Mouse (Mus musculus) embryo, embryonic 11.5 days (tissue): ENCODE results near the gene Slc24a2.
A peak's percentile ranks its signal among the peaks of the same experiment; 100 is the strongest.

Source experiments
- DNase-seq: peaks from one replicate; pipeline ENCODE4 v3.0.0-alpha.2; 2012; ENCODE audit warnings: low read depth, low spot score

Gene Slc24a2

DNA sequence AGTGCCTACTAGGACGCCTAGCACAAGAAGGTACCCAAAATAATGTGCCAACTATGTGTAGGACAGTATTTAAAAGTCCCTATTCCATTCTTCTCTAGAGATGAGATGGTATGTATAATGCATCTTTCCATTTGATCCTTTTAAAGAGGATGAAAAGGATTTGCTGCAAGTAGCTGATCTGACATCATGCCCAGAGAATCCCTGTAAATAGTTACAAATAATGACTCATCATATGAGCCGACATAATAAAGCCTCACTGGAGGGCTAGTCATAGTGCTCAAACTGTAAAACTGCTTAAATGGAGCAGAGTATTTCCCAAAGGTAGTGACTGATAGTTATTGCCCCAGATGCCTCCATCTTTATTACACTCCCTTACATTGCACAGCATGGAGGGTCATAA lies 183.1 kb downstream of the Slc24a2 start:
- no peak for DNase-seq

DNA sequence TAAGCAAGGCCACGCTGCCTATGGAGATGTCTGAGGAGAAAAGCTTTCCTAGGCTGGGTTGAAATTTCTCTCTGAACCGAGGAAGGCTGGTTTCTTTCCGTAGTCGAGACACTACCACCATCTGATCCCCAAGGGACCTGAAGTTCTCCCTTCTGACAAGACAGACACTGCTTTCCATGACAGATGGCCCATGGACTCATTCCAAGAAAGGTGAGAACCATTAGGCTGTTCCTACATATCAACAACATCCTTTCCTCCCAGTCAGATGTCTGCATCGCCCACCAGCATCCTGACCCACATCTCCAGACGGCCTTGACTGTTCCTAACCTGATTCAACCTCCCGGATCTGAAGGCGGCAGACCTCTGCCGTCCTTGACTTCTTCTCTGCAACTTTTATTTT lies 187.0 kb downstream of the Slc24a2 start:
- DNase-seq, result no peak

DNA sequence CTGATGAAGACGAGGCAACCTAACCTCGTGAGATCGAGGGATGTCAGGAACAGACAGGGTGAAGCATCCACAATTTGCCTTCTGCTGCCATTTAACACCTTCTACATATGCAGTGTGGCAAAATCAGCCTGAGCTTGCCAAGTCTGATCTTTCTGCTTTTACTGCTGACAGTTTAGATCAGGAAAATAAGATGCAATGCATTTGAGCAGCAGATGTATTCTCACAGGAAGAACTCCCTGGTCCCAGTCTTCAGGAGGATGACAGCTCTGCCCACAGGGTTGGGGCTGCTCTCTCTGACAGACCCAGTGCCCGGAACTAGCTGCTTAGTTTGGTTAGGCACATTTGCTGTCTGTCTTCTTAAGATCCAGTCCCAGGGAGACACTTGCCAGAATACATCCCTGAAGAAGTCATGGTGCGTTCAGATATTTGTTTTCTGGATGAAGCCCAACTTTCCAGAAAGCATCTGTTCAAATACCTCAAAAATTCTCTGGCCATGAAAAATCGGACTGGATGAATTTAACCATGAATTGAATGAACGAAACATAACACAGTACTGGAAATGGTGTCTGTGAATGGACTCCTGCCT lies 188.8 kb downstream of the Slc24a2 start:
- DNase-seq, result no peak

DNA sequence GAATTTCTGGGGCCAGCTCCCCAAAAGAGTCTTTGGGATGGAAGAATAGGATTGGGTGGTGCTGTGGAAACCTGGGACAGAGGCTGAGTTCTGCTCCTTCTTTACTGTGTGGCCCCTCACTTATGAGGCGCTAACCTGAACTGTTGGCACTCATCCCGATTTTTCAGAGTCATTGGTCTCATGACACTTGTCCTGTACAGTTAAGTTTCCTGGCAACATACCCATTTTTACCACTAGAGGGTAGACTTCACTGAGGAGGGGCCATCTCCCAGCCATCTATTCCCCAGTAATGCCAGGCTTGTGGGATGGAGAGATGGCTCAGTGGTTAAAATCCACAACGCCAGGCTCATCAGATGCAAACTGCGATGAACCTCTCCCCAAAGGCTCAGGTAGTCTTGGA lies 192.7 kb downstream of the Slc24a2 start:
- DNase-seq, result no peak

DNA sequence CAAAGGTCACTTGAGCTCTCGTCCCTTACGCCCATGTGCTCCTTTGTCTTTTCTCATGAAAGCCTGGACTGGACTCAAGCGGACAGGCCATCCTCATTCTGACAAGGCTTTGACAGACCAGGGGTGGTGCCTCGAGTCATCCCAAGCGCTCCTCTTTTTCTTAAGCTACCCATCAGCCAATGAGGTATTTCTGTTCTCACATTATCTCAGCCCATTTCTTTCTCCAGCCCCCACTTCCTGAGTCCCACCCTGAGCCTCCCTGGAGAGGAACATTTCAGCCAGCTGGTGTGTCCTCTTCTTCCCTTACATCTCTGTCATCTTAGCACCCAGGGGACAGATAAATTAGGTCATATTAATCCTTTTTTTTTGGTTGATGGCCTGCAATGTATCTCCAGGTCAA lies 193.8 kb downstream of the Slc24a2 start:
- no peak for DNase-seq

DNA sequence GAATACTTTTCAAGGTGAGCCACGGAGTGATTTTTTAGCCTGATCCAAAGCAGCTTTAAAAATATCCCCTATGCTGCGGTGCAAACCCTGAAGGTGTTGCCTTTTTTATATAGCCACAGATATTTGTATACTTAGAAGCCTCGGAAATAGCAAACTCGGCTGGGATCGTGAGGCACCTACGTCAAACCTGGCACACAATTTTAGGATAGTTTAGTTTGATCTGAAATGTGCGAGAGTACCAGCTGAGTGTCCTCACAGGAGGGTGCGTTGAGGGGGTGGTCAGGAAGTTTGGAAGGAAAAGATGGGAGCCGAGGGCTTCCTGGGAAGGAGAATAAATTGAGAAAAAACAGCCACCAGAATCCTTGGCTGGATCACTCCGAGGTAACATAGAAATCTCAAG lies 194.6 kb downstream of the Slc24a2 start:
- DNase-seq, result no peak

DNA sequence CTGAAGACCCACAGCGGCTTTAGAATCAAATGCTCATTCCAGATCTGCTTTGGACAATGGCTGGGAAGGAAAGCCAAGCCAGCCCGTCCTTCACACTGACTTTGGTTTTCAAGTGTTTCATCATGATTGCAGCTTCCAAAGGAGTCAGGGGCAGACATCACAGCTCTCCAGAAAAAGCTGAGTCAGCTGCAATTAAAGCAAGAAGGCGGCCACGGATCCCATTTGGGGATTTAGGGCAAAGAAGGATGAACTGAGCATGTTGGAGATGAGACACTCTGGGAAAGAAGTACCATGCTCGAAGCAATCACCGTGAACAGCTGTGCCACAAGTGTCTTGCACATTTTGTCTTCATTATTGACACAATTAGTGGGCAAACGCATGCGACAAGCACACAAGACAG lies 197.6 kb downstream of the Slc24a2 start:
- no peak for DNase-seq

DNA sequence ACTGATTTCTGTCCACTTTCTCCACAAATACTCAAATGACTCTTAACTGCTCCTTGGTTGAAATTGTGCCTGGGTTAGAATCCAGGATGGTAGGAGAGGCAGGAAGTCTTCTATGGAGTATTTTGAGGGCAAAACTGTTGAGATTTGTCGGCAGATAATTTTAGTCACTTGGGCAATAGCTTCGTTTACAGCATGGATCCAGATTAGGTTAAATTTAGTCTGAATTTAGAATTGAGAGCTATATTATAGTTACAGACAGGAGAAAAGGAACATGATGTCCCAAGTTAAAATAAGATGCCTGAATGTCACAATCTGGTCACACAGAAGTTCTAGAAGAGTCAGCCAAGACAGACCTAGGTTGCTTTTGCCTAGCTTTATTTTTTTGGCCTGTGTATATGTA lies 199.2 kb downstream of the Slc24a2 start:
- DNase-seq, result no peak

DNA sequence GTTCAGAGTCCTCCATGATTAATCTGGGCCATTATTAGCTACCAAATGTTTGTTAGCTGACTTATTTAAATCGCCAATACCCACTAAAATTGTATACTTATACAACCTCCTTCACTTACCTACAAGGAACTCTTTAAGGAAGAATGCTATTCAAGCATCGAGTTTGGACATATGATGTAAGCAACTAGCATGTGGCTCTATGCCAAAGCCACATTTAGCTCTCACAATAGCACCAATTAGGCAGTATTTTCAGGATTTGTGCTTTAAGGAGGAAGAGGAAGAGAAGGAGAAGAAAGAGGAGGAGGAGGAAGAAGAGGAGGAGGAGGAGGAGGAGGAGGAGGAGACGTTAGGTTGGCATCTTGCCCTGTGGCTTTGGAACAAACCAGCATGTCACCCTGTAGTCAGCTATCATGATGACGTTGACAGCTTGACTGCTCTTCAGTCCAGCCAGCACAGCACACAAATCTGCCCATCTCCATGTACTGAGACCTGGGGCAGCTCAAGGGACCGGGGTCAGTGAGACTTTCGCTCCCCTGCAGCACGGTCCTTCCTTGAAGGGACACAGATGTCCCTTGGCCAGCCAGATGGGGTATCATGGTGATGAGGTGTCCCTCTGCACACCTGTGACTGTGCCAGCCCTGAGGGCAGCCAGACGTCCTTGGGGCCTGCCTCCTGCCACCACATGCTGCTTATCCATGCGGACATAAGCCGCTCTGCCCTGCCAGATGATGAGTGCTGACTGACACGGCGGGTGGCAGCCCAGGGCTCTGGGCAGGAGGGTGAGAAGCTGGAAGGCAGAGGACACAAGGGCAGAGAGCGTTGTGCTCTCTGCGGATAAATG lies 203.7 kb downstream of the Slc24a2 start:
- DNase-seq, result no peak

DNA sequence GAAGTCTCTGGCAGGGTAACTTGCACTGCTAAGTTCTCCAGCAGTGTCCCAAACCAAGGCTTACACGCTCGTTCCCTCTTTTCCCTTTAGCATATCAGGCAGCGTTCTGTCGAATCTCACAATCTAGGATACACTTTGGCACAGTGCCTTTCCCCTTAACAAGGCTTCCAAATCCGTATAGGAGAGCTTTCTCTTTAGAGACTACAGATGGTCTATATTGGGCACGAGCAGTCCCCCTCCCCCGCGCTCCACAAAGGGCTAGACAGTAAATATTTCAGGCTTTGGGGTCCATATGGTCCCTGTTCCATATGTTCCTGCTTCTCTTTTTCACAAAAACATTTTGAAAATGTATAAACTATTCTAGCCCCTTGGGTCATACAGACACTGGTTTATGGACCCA lies 205.7 kb downstream of the Slc24a2 start:
- no peak for DNase-seq

DNA sequence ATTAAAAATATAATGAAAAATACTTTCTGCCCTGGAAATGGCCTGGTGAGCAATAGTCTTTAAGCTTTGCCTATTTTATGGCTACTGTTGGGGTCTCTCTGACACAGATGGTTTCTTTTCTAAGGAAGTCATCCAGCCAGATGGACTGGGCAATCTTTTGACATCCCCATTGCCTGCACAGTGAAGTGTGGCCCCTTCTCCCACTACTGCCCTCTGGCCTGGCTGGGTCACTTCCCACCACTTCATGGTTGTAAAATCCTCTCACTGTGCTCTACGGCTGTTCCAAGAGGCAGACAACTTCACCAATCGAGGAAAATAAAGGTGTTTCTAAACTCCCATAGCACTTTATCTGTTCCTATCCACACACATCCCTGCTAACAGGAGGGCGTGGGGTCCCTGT lies 208.7 kb downstream of the Slc24a2 start:
- no peak for DNase-seq

DNA sequence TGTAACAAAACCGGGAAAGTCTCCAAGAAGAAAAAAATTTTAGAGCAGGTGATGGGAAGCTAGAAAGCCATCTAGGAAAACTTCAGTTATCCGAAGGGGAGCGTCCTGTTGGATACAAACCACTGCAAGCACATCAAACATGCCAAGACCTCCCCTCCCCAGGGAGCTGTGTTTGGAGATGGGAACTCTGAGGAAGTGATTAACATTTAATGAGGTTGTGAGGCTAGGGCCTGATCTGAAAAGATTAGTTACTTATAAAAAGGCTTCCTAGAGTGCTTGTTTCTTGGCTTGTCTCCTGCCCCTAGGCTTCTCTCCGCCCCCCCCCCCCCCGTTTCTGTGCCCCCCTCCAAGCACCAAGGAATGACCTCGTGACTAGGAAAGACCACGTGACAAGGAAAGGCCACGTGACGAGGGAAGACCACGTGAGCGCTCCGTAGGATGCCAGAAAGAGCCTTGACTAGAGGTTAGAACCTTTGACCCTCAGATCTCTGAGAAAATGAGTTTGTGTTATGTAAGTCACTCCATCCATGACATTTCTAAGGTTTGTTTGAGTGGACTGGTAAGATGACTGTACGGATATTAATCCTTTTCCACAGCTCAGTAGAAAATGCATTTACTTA lies 210.7 kb downstream of the Slc24a2 start:
- no peak for DNase-seq

DNA sequence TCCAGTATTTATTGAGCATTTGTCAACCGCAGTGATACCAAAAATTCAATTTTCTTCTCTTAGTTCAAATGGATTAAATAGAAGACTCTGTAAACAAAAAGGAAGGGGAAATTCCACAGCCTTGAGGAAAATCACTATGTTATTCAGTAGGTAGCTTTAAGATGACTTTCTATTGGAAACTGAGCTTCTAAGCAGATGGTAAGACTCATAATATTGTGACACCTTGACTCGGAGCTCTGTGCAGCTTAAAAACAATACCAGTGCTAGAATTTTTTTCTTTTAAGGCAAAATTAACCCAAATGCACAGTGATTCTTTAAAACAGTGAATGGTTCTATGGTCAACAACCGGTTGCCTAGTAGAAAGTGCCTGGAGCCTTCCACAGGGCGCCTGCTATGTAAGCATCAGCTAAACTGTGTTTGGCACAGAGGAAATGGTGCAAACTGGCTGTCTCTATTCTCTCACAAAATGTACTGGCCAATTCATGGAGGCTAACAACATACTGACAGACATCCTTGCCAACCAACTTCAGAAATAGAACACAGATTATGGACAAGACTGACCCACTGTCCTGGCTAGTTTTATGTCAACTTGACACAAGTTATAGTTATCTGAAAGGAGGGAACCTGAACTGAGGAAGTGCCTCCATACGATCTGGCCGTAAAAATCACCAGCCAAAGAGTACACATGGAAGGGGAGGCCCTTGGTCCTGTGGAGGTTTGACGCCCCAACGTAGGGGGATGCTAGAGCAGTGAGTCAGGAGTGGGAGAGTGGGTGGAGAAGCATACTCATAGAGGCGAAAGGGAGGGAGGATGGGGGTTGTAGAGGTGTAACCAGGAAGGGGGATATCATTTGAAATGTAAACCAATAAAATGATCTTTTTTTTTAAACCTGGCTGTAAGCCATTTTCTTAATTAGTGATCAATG lies 211.9 kb downstream of the Slc24a2 start:
- DNase-seq, result no peak

DNA sequence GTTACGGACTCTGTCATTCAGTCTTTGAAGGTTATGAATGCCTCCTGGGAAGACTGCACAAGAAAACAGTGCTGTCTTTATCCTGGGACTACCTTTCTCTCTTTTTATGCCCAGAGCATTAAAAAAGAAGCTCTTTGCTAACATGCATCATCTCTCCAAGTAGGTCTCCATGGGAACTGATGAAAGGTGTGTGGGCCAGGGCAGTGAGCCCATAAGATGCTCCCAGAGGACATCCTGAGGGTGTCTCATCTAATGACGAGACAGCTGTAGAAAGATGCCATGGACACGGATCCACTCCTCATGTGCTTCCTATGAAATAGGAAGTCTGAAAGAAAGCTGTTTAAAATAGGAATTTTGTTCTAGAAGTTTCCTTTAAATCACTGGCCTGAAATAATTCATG lies 212.8 kb downstream of the Slc24a2 start:
- no peak for DNase-seq

DNA sequence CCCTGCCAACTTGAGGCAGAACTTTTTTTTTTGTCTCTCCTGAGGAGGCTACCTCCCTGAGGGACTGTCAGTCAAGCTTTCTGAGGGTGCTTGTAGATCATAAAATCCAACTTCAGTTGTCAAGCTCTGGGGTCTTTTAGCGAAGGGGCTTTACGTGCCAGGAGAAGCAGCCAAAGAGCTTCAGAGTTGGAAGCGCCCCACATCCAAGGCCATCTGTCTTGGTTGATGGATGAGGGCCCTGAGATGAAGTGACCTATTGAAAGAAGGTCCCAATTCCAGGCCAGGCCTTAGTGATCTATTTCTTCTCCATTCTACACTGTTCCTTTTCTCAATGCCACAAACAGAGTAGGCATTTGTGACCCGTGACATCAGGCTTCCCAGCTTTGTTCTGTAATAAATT lies 214.5 kb downstream of the Slc24a2 start:
- DNase-seq, result no peak

DNA sequence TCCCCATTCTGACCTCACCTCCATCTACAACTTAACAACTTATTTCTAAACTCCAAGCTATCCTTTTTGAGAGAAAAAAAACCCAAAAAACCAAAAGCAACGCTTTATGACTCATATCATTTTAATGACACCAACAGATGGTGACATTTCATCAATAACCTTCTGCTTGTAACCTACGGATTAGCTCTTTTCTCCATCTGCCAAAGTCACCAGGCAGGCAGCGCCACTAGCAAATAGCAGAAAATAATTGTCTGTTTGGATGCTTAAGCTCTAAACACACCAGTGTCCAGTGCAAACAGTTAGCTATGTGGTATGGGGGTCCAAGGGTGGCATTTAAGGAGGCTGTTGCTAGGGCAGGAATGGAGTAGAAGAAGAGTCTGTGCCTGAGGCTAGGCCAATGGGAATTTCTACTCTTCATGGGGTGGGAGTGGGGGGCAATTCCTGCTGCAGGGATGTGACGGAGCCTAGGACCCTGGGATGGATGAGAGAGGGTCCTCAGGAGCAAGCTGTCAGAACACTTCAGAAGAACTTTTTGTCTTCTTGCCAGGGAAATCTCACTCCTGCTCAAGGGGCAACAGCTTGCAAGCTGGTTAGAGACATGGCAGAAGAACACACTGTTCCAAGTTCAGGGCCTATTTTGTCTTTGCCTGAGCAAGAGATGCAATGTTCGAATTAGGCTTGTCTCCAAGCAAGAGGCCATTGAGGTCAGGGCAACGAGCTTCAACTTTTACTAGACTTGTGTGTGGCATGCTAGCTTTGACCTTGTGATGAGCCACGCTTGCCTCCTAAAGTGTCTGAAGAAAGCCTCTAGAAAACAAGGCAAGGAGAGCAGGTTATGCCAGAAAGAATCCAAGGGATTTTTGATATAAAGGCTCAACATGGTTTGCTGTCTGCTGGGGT lies 216.3 kb downstream of the Slc24a2 start:
- no peak for DNase-seq

DNA sequence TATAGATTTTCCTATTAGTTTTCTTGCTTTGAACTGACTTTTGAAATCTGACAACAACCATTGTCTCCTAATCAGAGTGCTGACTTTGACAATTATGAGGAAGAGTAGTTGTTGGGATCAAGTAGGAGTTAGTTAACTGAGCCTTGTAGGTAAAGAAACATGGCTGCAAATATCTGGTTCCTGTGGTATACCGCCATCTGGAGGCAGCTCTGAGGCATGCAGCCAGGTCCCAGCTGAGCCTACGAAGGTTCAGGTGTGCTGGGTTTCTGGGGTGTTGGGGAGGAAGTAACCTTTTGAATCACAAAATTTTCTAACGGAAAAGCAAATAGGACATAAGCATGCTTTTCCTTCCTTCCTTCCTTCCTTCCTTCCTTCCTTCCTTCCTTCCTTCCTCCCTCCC lies 237.8 kb downstream of the Slc24a2 start:
- DNase-seq, result no peak

DNA sequence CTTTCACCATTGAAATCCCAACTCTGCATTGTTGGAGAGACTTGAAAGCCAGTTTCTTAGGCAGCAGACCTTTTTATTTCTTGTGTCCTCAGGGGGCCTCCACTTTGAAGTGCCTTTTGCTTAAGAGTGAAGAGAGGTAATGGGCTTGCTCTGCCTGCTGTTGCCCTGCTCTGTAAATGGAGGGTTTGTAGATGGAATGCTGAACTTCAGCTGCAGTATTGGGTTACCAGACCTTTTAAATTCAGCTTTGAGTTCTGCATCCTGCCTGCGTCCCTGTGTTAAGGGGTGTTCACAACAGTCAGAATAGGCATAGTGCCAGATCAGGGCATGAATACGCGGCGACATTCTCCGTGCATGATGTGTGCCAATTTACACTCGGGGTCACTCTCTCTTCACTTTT lies 241.0 kb downstream of the Slc24a2 start:
- DNase-seq, result peak; percentile 14

DNA sequence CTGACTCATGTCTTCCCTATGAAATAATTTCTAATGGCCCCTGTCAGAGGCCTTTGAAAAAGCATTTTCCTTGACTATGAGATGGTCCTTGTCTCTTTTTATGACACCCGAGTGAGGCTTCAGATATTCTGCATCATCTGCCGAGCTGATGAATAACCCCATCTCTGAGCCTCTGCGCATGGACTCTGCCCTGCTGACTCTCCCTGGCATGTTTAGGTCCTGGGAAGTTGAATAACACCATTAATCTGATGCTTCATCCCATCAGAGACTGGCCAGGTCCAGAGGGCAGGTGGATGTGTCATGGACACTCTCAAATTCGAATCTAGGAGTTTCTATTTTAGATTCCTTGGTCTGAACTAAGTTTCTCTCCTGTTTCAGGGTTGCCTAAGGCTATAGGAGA lies 242.4 kb downstream of the Slc24a2 start:
- no peak for DNase-seq

DNA sequence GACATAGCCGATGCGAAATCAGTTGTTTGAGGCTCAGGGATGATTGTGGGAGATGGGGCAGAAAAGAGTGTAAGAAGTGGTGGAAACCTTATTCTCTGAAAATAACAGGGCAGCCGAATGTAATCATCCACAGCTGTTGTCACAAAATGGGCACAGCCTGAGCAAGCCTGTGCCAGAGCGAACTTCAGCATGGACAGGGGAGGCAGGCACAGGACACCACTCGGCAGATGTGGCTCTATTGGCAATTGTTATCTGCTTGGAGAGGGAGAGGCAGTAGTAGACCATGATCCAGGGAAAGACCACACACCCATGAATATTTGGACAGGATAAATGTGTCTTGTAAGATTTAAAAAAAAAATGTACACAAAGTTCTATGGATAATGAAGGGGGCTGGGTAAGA lies 253.0 kb downstream of the Slc24a2 start:
- DNase-seq, result no peak
